Mouse (Mus musculus) kidney, embryonic 16.5 days (tissue): ENCODE data around the gene Stmn3. TPM values are rescaled to one million over a fixed set of nuclear protein-coding genes. Genes with fewer than 3 reads are reported as not detected.
"Not testable (repeated sequence)": the region's sequence is repeated elsewhere in the genome, so short reads cannot be mapped to it uniquely, and the experiment has no call there.

ENCODE experiments used
- ATAC-seq: fragments of 200-750 bp; cut with Nextera tagmentation; 2 replicates; pipeline ENCODE4 v1.8.0; 2017; ENCODE audit warnings: moderate TSS enrichment; ENCODE audit not compliant: low FRiP score, low TSS enrichment
- H3K27ac ChIP-seq: fragments of 300-500 bp; sonication (generic); 2 replicates; pipeline ENCODE4 v1.5.1; 2014; ENCODE audit warnings: low read length
- H3K27me3 ChIP-seq: fragments of 300-500 bp; sonication (generic); 2 replicates; pipeline ENCODE4 v1.6.1; 2014; ENCODE audit warnings: low read length, control low read depth, mixed read lengths; ENCODE audit not compliant: insufficient read depth
- H3K36me3 ChIP-seq: fragments of 300-500 bp; sonication (generic); 2 replicates; pipeline ENCODE4 v1.6.1; 2014; ENCODE audit warnings: low read length, control low read depth, mixed read lengths; ENCODE audit not compliant: insufficient read depth
- H3K4me1 ChIP-seq: fragments of 300-500 bp; sonication (generic); 2 replicates; pipeline ENCODE4 v1.6.1; 2014; ENCODE audit warnings: low read length, control low read depth, mixed read lengths; ENCODE audit not compliant: insufficient read depth
- H3K4me2 ChIP-seq: fragments of 300-500 bp; sonication (generic); replicated peaks from 2 replicates; pipeline ENCODE4 v1.6.1; 2014; ENCODE audit warnings: low read depth, low read length
- H3K4me3 ChIP-seq: fragments of 300-500 bp; sonication (generic); 2 replicates; pipeline ENCODE4 v1.5.1; 2014; ENCODE audit warnings: mild to moderate bottlenecking, low read length
- H3K9ac ChIP-seq: fragments of 300-500 bp; sonication (generic); replicated peaks from 2 replicates; pipeline ENCODE4 v1.6.1; 2014; ENCODE audit warnings: low read length
- H3K9me3 ChIP-seq: fragments of 300-500 bp; sonication (generic); 2 replicates; pipeline ENCODE4 v1.6.1; 2016; ENCODE audit warnings: low read length, control low read depth
- WGBS: fragments of 180-500 bp; shearing (Covaris S2); extraction: QIAGEN DNeasy Blood & Tissue Kit; methylation state at CpG from one replicate; pipeline ENCODE4 v1.1.7; 2014; 5-methylcytosine and 5-hydroxymethylcytosine counted together
- polyA plus RNA-seq: library from polyadenylated mRNA; unstranded; fragments of >200 nt; fragmentation: Nextera tagmentation; extraction: Ambion mirVana; gene quantifications from 2 replicates; pipeline ENCODE4 v1.2.1, GENCODE M21; 2015

Gene Stmn3
- polyA plus RNA-seq, 1 experiment from 2014 or later: 3.7 TPM

- H3K36me3 ChIP-seq: peaks cover 11% of the 10 kb centered on the region; the same call in 1 of the 2 replicates
- H3K4me1 ChIP-seq: peaks cover 11% of the 10 kb centered on the region
- H3K4me3 ChIP-seq: peak within 1 kb of the TSS; percentile 75
- H3K4me2 ChIP-seq: peak within 1 kb of the TSS; percentile 77
- peak within 1 kb of the TSS; percentile 96 for H3K9ac ChIP-seq
- H3K27me3 ChIP-seq, H3K9me3 ChIP-seq: not testable (repeated sequence)
- H3K27ac ChIP-seq: peak within 1 kb of the TSS; percentile 95
- ATAC-seq: peak; percentile 98
- 6% methylated on average over 38 of the region's 38 CpGs for WGBS
Observed at GRCm38 (mm10) chr2:181287958-181288350, 26.3 kb downstream of the Stmn3 start, which contains the start of gene Gmeb2. Gene Gmeb2 (minus strand): TSS chr2:181288035.

- Histone ChIP-seq H3K4me2 (peak overlapping the region; percentile 75), H3K36me3 (peaks cover 11% of the 10 kb centered on the region; the same call in 1 of the 2 replicates), H3K4me3 (peak overlapping the region; percentile 75), H3K27me3 (no peaks in the 10 kb centered on the region), H3K4me1 (peaks cover 11% of the 10 kb centered on the region), H3K27ac (peak overlapping the region; percentile 95), H3K9ac (peak overlapping the region; percentile 96), H3K9me3 (no peaks in the 10 kb centered on the region)
- ATAC-seq: peak; percentile 88
- WGBS: under 1% methylated on average over 49 of the region's 71 CpGs
Observed at GRCm38 (mm10) chr2:181287338-181287957, 26.9 kb downstream of the Stmn3 start.

GRCm38 (mm10) chr2:181286629-181287337 is 27.5 kb downstream of the Stmn3 start:
- no peaks in the 10 kb centered on the region for H3K9me3 ChIP-seq
- no peaks in the 10 kb centered on the region for H3K27me3 ChIP-seq
- peak overlapping the region; percentile 96 for H3K9ac ChIP-seq
- peak overlapping the region; percentile 75 for H3K4me2 ChIP-seq
- ATAC-seq: no peak
- H3K4me1 ChIP-seq: peaks cover 11% of the 10 kb centered on the region
- H3K36me3 ChIP-seq: peaks cover 11% of the 10 kb centered on the region; the same call in 1 of the 2 replicates
- WGBS: 54% methylated on average over 6 of the region's 6 CpGs
- H3K27ac ChIP-seq: peak overlapping the region; percentile 95
- H3K4me3 ChIP-seq: peak overlapping the region; percentile 75

- Histone ChIP-seq H3K36me3 (peaks cover 31% of the 10 kb centered on the region), H3K27me3 (no peaks in the 10 kb centered on the region), H3K9me3 (no peaks in the 10 kb centered on the region), H3K4me1 (no peaks in the 10 kb centered on the region), H3K9ac (no peak overlapping the region), H3K27ac (no peak overlapping the region), H3K4me2 (no peak overlapping the region), H3K4me3 (no peak overlapping the region)
- 71% methylated on average over 1 of the region's 1 CpGs for WGBS
- no peak for ATAC-seq
Observed at GRCm38 (mm10) chr2:181279968-181280367, 34.3 kb downstream of the Stmn3 start.

GRCm38 (mm10) chr2:181277866-181278265 is 36.4 kb downstream of the Stmn3 start:
- Histone ChIP-seq H3K4me3 (no peak overlapping the region), H3K4me1 (no peaks in the 10 kb centered on the region), H3K27me3 (no peaks in the 10 kb centered on the region), H3K4me2 (no peak overlapping the region), H3K36me3 (peaks cover 39% of the 10 kb centered on the region), H3K9me3 (no peaks in the 10 kb centered on the region), H3K27ac (no peak overlapping the region), H3K9ac (no peak overlapping the region)
- WGBS: 73% methylated on average over 3 of the region's 3 CpGs
- no peak for ATAC-seq

- ATAC-seq: no peak
- H3K27ac ChIP-seq: no peak overlapping the region
- peaks cover 39% of the 10 kb centered on the region for H3K36me3 ChIP-seq
- no peaks in the 10 kb centered on the region for H3K27me3 ChIP-seq
- no peaks in the 10 kb centered on the region for H3K4me1 ChIP-seq
- H3K9ac ChIP-seq: no peak overlapping the region
- WGBS: 67% methylated on average over 1 of the region's 1 CpGs
- no peak overlapping the region for H3K4me2 ChIP-seq
- H3K9me3 ChIP-seq: no peaks in the 10 kb centered on the region
- no peak overlapping the region for H3K4me3 ChIP-seq
Observed at GRCm38 (mm10) chr2:181276766-181277165, 37.5 kb downstream of the Stmn3 start.

GRCm38 (mm10) chr2:181274639-181275038 is 39.7 kb downstream of the Stmn3 start:
- Histone ChIP-seq H3K9ac (no peak overlapping the region), H3K4me1 (no peaks in the 10 kb centered on the region), H3K36me3 (peaks cover 41% of the 10 kb centered on the region), H3K9me3 (no peaks in the 10 kb centered on the region), H3K4me3 (no peak overlapping the region), H3K27ac (no peak overlapping the region), H3K4me2 (no peak overlapping the region), H3K27me3 (no peaks in the 10 kb centered on the region)
- 80% methylated on average over 4 of the region's 4 CpGs for WGBS
- ATAC-seq: no peak

- Histone ChIP-seq H3K27me3 (no peaks in the 10 kb centered on the region), H3K9ac (no peak overlapping the region), H3K4me2 (no peak overlapping the region), H3K4me1 (no peaks in the 10 kb centered on the region), H3K36me3 (peaks cover 38% of the 10 kb centered on the region), H3K27ac (no peak overlapping the region), H3K4me3 (no peak overlapping the region), H3K9me3 (no peaks in the 10 kb centered on the region)
- ATAC-seq: no peak
- 89% methylated on average over 2 of the region's 2 CpGs for WGBS
Observed at GRCm38 (mm10) chr2:181273829-181274228, 40.5 kb downstream of the Stmn3 start.

GRCm38 (mm10) chr2:181272092-181272491 is 42.2 kb downstream of the Stmn3 start:
- no peak for ATAC-seq
- Histone ChIP-seq H3K36me3 (peaks cover 31% of the 10 kb centered on the region), H3K27ac (no peak overlapping the region), H3K4me2 (no peak overlapping the region), H3K9me3 (no peaks in the 10 kb centered on the region), H3K27me3 (no peaks in the 10 kb centered on the region), H3K9ac (no peak overlapping the region), H3K4me1 (no peaks in the 10 kb centered on the region), H3K4me3 (no peak overlapping the region)
- 76% methylated on average over 2 of the region's 2 CpGs for WGBS

- H3K9ac ChIP-seq: no peak overlapping the region
- no peak overlapping the region for H3K4me2 ChIP-seq
- H3K27me3 ChIP-seq: no peaks in the 10 kb centered on the region
- no peaks in the 10 kb centered on the region for H3K9me3 ChIP-seq
- ATAC-seq: no peak
- H3K36me3 ChIP-seq: peaks cover 34% of the 10 kb centered on the region
- 88% methylated on average over 2 of the region's 2 CpGs for WGBS
- no peak overlapping the region for H3K27ac ChIP-seq
- no peaks in the 10 kb centered on the region for H3K4me1 ChIP-seq
- no peak overlapping the region for H3K4me3 ChIP-seq
Observed at GRCm38 (mm10) chr2:181266839-181267238, 47.5 kb downstream of the Stmn3 start.
